Mouse (Mus musculus): Measurements from ENCODE around the gene Ngfr. TPM values are rescaled to one million over a fixed set of nuclear protein-coding genes. Genes with fewer than 3 reads are reported as not detected.
A peak's percentile ranks its signal among the peaks of the same experiment; 100 is the strongest.

Gene Ngfr
- total RNA-seq, 2 experiments from 2014 or later = 2.1 to 3.5 TPM

DNA sequence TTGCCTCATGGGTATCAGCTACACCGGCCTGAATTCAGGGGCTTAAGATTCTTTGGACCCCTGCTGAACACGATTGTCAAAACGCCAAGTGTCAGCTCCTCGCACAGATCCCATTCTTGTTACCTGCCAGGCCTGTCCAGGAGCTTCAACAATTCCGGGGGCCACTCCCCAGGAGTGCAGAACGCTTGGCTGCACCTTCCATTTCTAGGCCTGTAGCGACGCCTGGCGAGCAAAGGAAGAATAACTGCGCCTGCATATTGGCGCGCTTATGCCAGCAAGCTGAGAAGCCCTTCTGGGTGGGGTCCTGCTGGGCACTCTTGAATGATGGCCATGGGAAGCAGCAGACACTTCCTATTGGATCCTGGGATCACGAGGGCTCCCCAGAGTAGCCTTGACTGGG lies 66.0 kb downstream of the Ngfr start:
- peak; percentile 73 to 77 for DNase-seq (ENCODE audit: low spot score in 2 of 2)

DNA sequence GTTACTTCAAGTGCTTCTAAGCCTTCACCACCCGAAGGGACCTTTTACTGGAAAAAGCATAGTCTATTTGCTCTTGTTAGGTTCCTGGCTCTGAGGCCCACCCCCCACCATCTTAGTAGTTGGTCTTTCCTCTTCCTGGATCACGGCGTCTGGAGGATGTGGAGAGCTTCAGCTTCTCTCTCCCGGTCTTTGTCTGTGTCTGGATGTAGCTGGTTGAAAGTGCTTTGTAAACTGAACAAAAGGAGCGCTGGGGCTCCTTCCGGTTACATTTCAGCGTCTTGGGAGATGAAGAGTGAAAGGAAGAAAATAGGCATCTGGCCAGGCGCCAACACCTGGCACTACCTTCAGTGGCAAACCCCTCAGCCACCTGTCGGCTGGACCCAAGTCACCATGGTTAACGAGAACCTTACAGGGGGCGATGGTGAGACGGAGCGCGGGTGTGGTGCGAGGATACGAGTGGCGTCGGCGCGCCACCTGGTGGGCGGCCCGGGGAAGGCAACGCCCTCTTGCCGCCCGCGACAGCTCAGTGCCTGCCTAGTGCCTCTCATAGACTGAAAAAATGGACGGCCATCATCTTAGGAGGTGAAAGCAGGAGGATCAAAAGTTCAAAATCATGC lies 67.0 kb downstream of the Ngfr start:
- peak; percentile 87 to 92 for DNase-seq (ENCODE audit: low spot score in 2 of 2)

- no peak for DNase-seq (ENCODE audit: low spot score in 2 of 2)
These were observed 67.5 kb downstream of the Ngfr start for GRCm38 (mm10) chr11:95519996-95520395.

DNA sequence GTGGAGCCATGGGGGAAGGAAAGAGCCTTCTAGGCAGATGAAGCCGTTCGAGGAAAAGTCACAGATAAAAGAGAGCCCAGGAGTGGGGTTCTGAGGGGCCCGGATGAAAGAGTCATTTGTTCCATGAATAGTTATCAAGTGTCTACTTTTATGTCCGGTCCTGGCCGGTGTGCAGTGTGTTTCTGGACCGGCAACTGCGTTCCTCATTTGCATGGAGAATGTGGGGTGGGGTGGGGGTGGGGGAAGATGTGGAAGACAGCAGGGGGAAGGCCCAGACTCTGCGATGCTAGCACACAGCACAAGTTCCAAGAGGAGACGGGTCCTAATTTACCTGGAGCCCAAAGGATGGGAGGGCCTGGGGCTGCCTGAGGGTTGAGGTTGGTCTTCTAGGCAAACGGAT lies 68.2 kb downstream of the Ngfr start:
- no peak for DNase-seq (ENCODE audit: low spot score in 2 of 2)

Other genes with a start within 250 kb of the Ngfr start
- gene Slc35b1, start 203.0 kb downstream of the Ngfr start, total RNA-seq (2021) = 10 to 100 TPM; 55.7 to 65.8 TPM
- 100 to 1,000 TPM; 134 to 145 TPM for gene Spop, start 173.7 kb downstream of the Ngfr start, total RNA-seq (2021)
- gene Nxph3, start 73.2 kb downstream of the Ngfr start, total RNA-seq (2021) = 1 to 10 TPM; 2.3 to 9.4 TPM
- gene Phb, start 79.2 kb upstream of the Ngfr start, total RNA-seq (2021) = 100 to 1,000 TPM; 319 to 350 TPM
- 10 to 100 TPM; 31.8 to 40.5 TPM for gene Zfp652, start 124.9 kb upstream of the Ngfr start, total RNA-seq (2021)
- under 1 TPM; 0.46 to 0.51 TPM for gene B130006D01Rik, start 135.9 kb upstream of the Ngfr start, total RNA-seq (2021)
- 100 to 1,000 TPM; 202 to 415 TPM for gene Phospho1, start 236.8 kb upstream of the Ngfr start, total RNA-seq (2021)
- 10 to 100 TPM; 23.9 to 29.2 TPM for gene Gngt2, start 249.5 kb upstream of the Ngfr start, total RNA-seq (2021)

Data from adrenal gland, adult 18-20 months (tissue).